Mouse (Mus musculus) brain, adult 2 months (tissue): ENCODE results near the gene Ppm1j.
A peak's percentile ranks its signal among the peaks of the same experiment; 100 is the strongest.

Source experiments
- DNase-seq: peaks from one replicate; pipeline ENCODE4 v3.0.0; 2011; ENCODE audit warnings: low read depth, low spot score

The Ppm1j gene

GRCm38 (mm10) chr3:104783971-104784500 lies 3.2 kb downstream of the Ppm1j start:
- no peak for DNase-seq

DNA sequence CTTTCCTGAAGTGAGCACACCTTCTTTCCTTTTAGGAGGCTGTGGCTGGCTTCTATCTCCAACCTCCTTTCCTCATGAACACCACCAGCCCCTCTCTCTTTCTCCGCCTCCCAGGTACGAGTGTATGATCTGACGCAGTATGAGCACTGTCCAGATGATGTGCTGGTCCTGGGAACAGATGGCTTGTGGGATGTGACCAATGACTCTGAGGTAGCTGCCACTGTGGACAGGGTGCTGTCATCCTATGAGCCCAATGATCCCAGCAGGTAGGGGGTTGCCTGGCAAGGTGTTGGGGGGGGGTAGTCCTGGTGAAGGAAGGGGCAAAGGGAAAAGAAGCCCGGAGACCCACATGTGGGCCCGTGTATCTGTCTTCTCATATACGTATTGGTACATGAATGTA lies 4.4 kb downstream of the Ppm1j start:
- DNase-seq: no peak

DNA sequence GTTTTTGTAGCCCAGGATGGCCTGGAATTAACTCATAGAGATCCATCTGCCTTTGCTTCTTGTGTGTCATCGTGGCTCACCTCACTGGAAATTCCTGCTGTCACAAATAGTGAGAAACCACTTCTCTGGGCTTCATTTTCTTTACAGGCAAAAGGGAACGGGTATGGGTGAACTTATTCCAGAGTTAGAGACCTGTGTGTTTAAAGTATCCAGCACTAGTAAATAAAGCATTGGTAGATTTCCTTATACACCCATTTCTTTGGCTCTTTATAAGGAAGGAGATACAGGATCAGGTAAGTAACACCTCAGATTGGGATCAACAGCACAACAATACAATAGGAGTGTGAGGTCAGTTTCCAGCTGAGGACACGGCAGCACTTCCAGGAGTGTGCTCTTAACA lies 7.2 kb downstream of the Ppm1j start, which contains the start of gene Rhoc:
Gene Rhoc, plus strand, starts transcription at position 301 of the 400 bp plus-strand sequence.
- no peak for DNase-seq

- peak; percentile 63 for DNase-seq
Observed at GRCm38 (mm10) chr3:104788561-104789311, 7.9 kb downstream of the Ppm1j start.

GRCm38 (mm10) chr3:104789312-104789605 lies 8.4 kb downstream of the Ppm1j start:
- DNase-seq: no peak

DNA sequence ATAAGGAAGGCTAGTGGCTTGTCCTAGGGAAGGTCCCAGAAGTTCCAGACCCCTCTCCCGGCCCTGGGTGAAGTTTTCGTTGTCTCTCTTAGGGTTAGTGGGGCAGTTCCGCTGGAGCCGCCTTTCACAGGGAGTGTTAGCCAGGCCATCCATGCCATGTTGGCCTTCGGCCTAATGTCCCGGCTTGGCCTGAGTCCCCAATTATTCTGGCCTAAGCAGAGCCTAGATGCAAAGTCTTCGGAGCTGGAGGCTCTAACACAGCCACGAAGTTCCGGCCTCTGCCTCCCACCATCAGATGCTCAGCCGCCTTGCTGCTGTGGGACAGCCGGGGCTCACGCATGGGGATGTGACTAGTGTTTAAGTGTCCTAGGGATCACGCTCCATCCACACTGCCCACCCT lies 9.0 kb downstream of the Ppm1j start:
- DNase-seq: peak; percentile 39

- DNase-seq: peak; percentile 76
Observed at GRCm38 (mm10) chr3:104790401-104790937, 9.6 kb downstream of the Ppm1j start.

DNA sequence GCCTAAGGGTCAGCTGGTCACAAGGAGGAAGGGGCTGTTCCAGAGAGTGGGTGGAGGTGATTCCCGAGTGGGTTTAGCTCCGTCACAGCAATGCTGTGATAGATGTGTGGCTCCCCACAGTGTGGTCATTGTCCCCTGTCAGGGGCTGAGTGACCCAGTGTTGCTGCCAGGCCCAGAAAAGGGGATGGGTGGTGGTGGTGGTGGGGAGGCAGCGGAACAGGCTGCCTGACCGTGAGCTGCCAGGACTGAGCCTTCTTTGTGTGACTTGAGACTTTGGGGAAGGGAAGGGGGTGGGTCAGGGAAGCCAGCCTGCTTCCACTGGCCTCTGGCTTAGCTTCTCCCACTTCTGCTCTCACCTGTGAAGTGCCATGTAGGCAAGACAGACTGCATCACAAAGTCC lies 10.2 kb downstream of the Ppm1j start:
- DNase-seq: peak; percentile 33

GRCm38 (mm10) chr3:104791671-104792070 lies 10.8 kb downstream of the Ppm1j start:
- peak; percentile 51 for DNase-seq

- no peak for DNase-seq
Observed at GRCm38 (mm10) chr3:104792360-104793270, 11.8 kb downstream of the Ppm1j start.

DNA sequence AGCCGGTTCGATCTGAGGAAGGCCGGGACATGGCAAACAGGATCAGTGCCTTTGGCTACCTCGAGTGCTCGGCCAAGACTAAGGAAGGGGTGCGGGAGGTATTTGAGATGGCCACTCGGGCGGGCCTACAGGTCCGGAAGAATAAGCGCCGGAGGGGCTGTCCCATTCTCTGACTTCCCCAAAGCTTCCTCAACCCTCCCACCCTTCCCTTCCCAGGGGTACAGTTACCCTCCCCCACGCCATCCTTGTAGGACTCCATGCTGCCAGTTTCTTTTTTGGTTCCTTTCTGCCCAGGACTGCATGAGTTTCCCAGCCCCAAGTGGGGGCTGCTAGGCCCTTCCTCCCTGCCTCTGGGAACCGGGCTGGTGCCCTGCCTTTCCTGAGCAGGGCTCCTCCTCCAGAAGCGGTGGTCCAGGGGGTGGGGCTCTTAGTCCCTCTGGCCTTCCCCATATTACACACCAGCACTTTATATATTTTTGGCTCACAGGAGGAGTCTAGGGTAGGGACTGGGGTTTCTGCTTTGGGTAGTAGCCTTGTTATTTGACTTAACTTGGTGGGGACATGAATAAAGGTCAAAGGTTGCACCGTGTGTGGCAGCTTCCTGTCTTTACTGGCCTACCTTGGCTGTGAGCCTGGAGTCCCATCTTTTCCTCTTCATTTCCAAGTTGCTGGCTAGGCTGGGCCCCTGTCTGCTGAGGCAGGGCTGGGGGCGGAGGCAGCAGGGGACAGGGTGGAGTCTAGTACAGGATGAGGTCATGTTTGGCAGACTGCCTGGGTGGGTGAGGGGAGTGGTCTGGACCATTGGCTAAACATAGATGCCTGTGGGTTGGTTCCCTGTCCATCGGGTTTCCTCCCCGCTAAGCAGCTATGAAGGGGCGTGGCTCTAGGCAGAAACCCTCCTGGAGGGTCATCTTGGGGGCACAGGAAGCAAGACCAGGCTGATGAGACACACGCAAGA lies 13.3 kb downstream of the Ppm1j start:
- DNase-seq: peak; percentile 49

DNA sequence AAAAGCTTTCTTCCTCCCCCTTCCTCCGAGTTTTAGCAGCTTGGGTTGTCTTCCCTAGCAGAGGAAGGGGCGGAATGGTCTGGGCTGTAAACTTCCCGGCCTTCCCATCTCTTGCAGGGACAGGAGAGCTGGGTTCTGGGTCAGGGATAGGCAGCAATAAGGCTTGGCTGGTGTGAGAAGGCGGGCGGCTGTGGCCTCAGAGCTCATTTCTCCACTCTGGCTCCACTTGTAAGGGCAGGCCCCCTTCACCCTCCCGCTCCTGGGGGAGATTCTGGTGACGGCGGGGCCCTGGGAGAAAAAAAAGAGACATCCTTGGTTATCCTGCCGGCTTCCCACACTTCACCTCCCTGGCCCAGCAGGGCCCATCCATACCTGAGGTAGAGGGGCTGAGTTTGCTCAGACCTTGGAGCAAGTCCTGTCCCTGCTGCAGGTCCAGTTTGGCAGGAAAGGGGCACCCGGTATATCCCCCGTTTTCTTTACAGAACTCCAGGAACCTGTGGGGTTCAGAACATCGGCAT lies 14.2 kb downstream of the Ppm1j start:
- no peak for DNase-seq

DNA sequence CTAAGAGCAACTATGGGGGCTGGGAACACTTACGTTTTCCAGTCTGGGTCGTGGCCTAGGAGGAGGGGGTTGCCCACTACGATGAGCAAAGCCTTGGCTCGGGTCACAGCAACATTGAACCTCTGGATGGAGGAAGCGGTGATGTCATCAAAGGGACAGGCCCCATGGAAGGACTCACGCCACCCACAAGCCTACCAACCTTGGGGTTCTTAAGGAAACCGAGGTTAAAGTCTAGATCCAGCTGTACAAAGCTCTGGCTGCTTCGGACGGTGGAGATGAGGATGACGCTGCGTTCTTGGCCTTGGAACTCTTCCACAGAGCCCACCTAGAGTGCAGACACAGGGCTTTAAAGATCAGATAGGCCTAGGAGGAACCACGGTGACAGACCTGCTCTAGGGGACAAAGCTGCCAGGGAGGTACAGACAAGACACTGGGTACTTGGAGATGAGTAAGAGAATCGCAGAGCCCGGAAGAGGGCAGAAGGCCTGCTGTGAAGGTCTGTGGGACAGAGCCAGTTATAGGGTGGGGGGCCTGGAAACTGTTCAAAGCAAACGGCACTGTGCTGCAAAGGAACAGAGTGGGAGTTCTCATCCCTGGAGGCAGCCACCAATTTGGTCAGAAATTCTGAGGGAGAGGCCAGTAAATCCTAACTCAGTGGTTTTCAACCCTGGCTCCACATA lies 14.9 kb downstream of the Ppm1j start:
- DNase-seq: no peak

- DNase-seq: no peak
Observed at GRCm38 (mm10) chr3:104796430-104797082, 15.7 kb downstream of the Ppm1j start.

DNA sequence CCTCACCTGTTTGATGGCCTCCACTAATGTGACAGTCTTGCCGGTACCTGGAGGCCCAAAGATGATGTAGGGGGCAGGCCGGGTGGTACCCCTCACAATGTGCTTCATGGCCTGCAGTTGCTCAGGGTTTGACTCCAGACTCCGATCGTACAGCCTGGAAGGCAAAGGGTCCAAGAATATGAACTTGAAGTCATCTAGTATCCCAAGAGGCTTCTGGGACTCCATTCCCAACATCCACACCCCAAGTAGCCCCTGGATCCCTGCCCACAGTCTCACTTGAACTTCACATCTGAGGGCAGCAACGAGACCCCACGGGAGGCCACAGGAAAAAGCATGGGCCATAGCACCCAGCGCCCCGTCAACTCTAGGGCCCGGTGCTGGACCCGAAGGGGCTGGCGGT lies 19.8 kb downstream of the Ppm1j start:
- DNase-seq: no peak

DNA sequence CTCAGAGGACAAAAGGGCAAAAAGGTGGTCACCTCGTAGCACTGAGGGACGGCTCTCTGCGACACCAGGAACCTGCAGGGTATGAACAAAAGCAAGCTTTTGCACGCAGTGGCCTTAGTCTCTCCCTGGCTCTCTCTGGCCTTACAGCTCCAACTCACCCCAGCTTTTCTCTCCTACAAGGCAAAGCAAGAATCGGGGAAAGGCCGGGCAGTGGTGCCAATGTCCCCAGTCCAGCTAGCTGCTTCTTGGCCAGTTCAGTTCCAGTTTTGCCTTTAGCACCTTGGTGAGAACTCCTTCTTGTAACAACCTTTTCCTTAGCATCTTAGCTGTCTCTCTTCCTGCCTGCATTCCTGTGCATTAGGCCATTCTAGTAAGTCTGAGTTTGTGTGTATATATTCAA lies 20.6 kb downstream of the Ppm1j start:
- DNase-seq: no peak

DNA sequence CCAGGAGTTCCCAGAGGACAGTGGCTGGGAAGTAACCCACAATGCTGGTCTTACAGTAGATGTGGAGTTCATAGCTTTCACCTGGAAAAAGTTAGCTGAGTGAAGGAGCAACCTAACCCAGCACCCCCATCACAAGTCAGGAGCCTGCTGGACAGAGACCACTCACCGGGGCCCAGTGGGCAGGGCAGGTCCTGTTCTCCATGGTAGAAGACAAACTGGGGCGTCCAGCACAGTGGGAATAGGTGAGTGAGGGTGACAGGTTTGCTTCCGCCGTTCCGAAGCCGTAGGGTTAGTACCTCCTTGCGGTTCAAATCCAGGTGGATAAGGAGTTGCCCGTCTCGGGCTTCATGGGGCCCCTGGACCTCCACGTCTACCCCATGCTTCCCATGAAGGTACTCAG lies 23.5 kb downstream of the Ppm1j start:
- DNase-seq: no peak

DNA sequence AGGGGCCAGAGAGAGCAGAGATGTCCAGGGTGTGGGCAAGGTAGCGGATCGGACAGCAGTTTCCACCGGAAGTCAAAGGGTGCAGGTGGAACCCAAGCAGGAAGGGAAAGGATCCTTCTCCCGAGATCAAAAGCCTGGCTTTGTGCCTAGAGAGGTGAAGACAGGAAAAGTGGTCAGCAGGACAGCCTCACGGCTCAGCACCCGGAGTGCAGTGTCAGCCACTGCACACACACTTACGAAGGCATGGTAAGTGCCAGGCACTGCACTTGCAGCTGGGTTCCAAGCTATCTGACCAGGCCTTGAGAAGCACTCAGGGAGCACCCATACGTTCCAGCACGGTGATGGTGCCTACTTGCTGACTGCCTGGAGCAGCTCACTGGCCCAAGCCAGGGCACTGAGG lies 24.7 kb downstream of the Ppm1j start:
- no peak for DNase-seq

DNA sequence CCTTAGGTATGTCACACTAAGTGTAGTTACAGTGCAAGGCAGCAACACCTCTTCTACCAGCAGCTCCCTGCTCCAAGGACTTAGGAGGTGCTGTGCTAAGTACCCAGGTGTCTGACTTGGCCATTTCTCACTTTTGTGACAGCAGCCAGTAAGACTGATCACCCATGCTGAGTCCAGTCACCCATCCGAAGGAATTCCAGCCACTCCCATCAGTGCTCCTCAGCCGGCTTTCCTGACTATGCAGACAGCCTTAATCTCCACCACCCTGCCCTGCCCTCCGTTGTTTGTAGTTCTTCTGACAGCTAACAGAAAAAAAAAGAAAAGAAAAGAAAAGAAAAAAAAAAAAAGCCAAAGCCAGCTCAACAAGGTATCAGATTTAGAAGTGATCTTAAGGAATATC lies 30.9 kb downstream of the Ppm1j start:
- no peak for DNase-seq

GRCm38 (mm10) chr3:104812254-104812653 lies 31.4 kb downstream of the Ppm1j start:
- DNase-seq: no peak
